Mouse (Mus musculus) hindbrain, postnatal 0 days (tissue): Measurements from ENCODE around the gene Ripor2. TPM values are rescaled to one million over a fixed set of nuclear protein-coding genes. Genes with fewer than 3 reads are reported as not detected.

Experiments used
- ATAC-seq: fragments of 200-750 bp; cut with Nextera tagmentation; 2 replicates; pipeline ENCODE4 v1.8.0; 2017; ENCODE audit warnings: mild to moderate bottlenecking, moderate TSS enrichment, moderate library complexity
- DNase-seq: peaks from one replicate; pipeline ENCODE4 v3.0.0-alpha.2; 2015; ENCODE audit warnings: low spot score
- H3K27ac ChIP-seq: fragments of 300-500 bp; sonication (generic); 2 replicates; pipeline ENCODE4 v1.5.1; 2014; ENCODE audit warnings: mild to moderate bottlenecking
- H3K27me3 ChIP-seq: fragments of 300-500 bp; sonication (generic); 2 replicates; pipeline ENCODE4 v1.6.1; 2014; ENCODE audit warnings: low read length, mixed read lengths; ENCODE audit not compliant: insufficient read depth
- H3K36me3 ChIP-seq: fragments of 300-500 bp; sonication (generic); 2 replicates; pipeline ENCODE4 v1.6.1; 2014; ENCODE audit warnings: low read length, mixed read lengths; ENCODE audit not compliant: insufficient read depth
- H3K4me1 ChIP-seq: fragments of 300-500 bp; sonication (generic); 2 replicates; pipeline ENCODE4 v1.6.1; 2014; ENCODE audit warnings: antibody characterized with exemption, low read length, mixed read lengths; ENCODE audit not compliant: insufficient read depth
- H3K4me2 ChIP-seq: fragments of 300-500 bp; sonication (generic); 2 replicates; pipeline ENCODE4 v1.6.1; 2014; ENCODE audit warnings: low read depth, mild to moderate bottlenecking, low read length, moderate library complexity, mixed read lengths
- H3K4me3 ChIP-seq: fragments of 300-500 bp; sonication (generic); 2 replicates; pipeline ENCODE4 v1.5.1; 2014; ENCODE audit warnings: low read length
- H3K9ac ChIP-seq: fragments of 300-500 bp; sonication (generic); replicated peaks from 2 replicates; pipeline ENCODE4 v1.6.1; 2014; ENCODE audit warnings: mild to moderate bottlenecking, low read length, moderate library complexity, mixed read lengths
- H3K9me3 ChIP-seq: fragments of 300-500 bp; sonication (generic); 2 replicates; pipeline ENCODE4 v1.6.1; 2016; ENCODE audit warnings: low read length, mixed read lengths
- CTCF ChIP-seq: IDR thresholded peaks from 2 replicates; pipeline ENCODE4 v1.5.1; 2016; ENCODE audit warnings: antibody characterized with exemption, control low read depth, low read depth
- WGBS: fragments of 180-500 bp; shearing (Covaris S2); extraction: QIAGEN DNeasy Blood & Tissue Kit; methylation state at CpG from one replicate; pipeline ENCODE4 v1.1.7; 2014; 5-methylcytosine and 5-hydroxymethylcytosine counted together
- polyA plus RNA-seq: library from polyadenylated mRNA; unstranded; fragments of >200 nt; fragmentation: Nextera tagmentation; extraction: Ambion mirVana; gene quantifications from 2 replicates; pipeline ENCODE4 v1.2.1, GENCODE M21; 2015
- total RNA-seq: library from RNA; depleted of rRNA; stranded (reverse); fragments of >200 nt; gene quantifications from 2 replicates; pipeline ENCODE4 v1.2.3, GENCODE M21; 2014

Gene Ripor2
- total and polyA plus RNA-seq, 2 experiments from 2014 or later = 12.5 to 32.9 TPM

GRCm38 (mm10) chr13:24654919-24655635 lies 73.1 kb downstream of the Ripor2 start:
- WGBS = 51% methylated on average over 12 of the region's 12 CpGs
- H3K36me3 ChIP-seq = no peaks in the 10 kb centered on the region
- peaks cover 9% of the 10 kb centered on the region; the same call in 1 of the 2 replicates for H3K4me1 ChIP-seq
- H3K27ac ChIP-seq = no peak overlapping the region
- no peak for TF ChIP-seq CTCF
- DNase-seq (no peak), ATAC-seq (no peak)
- H3K4me3 ChIP-seq = no peak overlapping the region
- no peak overlapping the region for H3K9ac ChIP-seq
- no peaks in the 10 kb centered on the region for H3K27me3 ChIP-seq
- no peaks in the 10 kb centered on the region for H3K9me3 ChIP-seq
- no peak overlapping the region for H3K4me2 ChIP-seq

GRCm38 (mm10) chr13:24656719-24657497 lies 74.9 kb downstream of the Ripor2 start:
- no peak overlapping the region for H3K9ac ChIP-seq
- H3K9me3 ChIP-seq = no peaks in the 10 kb centered on the region
- no peaks in the 10 kb centered on the region for H3K36me3 ChIP-seq
- H3K4me2 ChIP-seq = peak overlapping the region; percentile 42
- TF ChIP-seq CTCF = no peak
- H3K27me3 ChIP-seq = no peaks in the 10 kb centered on the region
- H3K4me3 ChIP-seq = peak overlapping the region; percentile 21
- DNase-seq (peak; percentile 65), ATAC-seq (peak; percentile 78)
- H3K4me1 ChIP-seq = peaks cover 9% of the 10 kb centered on the region; the same call in 1 of the 2 replicates
- WGBS = 10% methylated on average over 15 of the region's 15 CpGs
- H3K27ac ChIP-seq = peak overlapping the region; percentile 4; the same call in 1 of the 2 replicates

- H3K4me2 ChIP-seq = no peak overlapping the region
- H3K4me1 ChIP-seq = no peaks in the 10 kb centered on the region
- WGBS = 82% methylated on average over 4 of the region's 4 CpGs
- H3K9ac ChIP-seq = no peak overlapping the region
- peaks cover 3% of the 10 kb centered on the region; the same call in 1 of the 2 replicates for H3K36me3 ChIP-seq
- ATAC-seq (no peak), DNase-seq (no peak)
- no peak overlapping the region for H3K4me3 ChIP-seq
- H3K9me3 ChIP-seq = no peaks in the 10 kb centered on the region
- no peaks in the 10 kb centered on the region for H3K27me3 ChIP-seq
- no peak for TF ChIP-seq CTCF
- H3K27ac ChIP-seq = no peak overlapping the region
Observed at GRCm38 (mm10) chr13:24666763-24667162, 84.8 kb downstream of the Ripor2 start.

- DNase-seq (no peak), ATAC-seq (no peak)
- Histone ChIP-seq H3K4me3 (no peak overlapping the region), H3K4me1 (no peaks in the 10 kb centered on the region), H3K36me3 (peaks cover 11% of the 10 kb centered on the region; the same call in 1 of the 2 replicates), H3K9ac (no peak overlapping the region), H3K9me3 (no peaks in the 10 kb centered on the region), H3K27me3 (no peaks in the 10 kb centered on the region), H3K27ac (no peak overlapping the region), H3K4me2 (no peak overlapping the region)
- no peak for TF ChIP-seq CTCF
- 22% methylated on average over 2 of the region's 2 CpGs for WGBS
Observed at GRCm38 (mm10) chr13:24668556-24668955, 86.6 kb downstream of the Ripor2 start.

- no peaks in the 10 kb centered on the region for H3K27me3 ChIP-seq
- H3K9me3 ChIP-seq = no peaks in the 10 kb centered on the region
- no peaks in the 10 kb centered on the region for H3K4me1 ChIP-seq
- no peak for TF ChIP-seq CTCF
- H3K36me3 ChIP-seq = peaks cover 11% of the 10 kb centered on the region; the same call in 1 of the 2 replicates
- H3K27ac ChIP-seq = no peak overlapping the region
- no peak overlapping the region for H3K9ac ChIP-seq
- no peak for DNase-seq
- no peak overlapping the region for H3K4me3 ChIP-seq
- no peak for ATAC-seq
- H3K4me2 ChIP-seq = no peak overlapping the region
- 75% methylated on average over 2 of the region's 2 CpGs for WGBS
Observed at GRCm38 (mm10) chr13:24670676-24671075, 88.7 kb downstream of the Ripor2 start.

GRCm38 (mm10) chr13:24679027-24679680 lies 97.2 kb downstream of the Ripor2 start:
- no peak for TF ChIP-seq CTCF
- WGBS = 26% methylated on average over 15 of the region's 15 CpGs
- Histone ChIP-seq H3K4me3 (no peak overlapping the region), H3K36me3 (peaks cover 12% of the 10 kb centered on the region; the same call in 1 of the 2 replicates), H3K4me2 (no peak overlapping the region), H3K27ac (no peak overlapping the region), H3K9ac (no peak overlapping the region), H3K4me1 (no peaks in the 10 kb centered on the region), H3K9me3 (no peaks in the 10 kb centered on the region), H3K27me3 (no peaks in the 10 kb centered on the region)
- peak; percentile 62; the same call in 1 of the 2 replicates for ATAC-seq
- peak; percentile 53 for DNase-seq
